Mouse (Mus musculus) thymus, adult 18-20 months (tissue): ENCODE results near the gene Armc5.

ENCODE experiments used
- DNase-seq, 2 experiments: peaks; one replicate each; pipeline ENCODE4 v3.0.0; 2022; ENCODE audit warnings: mixed read lengths in 2 of 2

Armc5 gene

DNA sequence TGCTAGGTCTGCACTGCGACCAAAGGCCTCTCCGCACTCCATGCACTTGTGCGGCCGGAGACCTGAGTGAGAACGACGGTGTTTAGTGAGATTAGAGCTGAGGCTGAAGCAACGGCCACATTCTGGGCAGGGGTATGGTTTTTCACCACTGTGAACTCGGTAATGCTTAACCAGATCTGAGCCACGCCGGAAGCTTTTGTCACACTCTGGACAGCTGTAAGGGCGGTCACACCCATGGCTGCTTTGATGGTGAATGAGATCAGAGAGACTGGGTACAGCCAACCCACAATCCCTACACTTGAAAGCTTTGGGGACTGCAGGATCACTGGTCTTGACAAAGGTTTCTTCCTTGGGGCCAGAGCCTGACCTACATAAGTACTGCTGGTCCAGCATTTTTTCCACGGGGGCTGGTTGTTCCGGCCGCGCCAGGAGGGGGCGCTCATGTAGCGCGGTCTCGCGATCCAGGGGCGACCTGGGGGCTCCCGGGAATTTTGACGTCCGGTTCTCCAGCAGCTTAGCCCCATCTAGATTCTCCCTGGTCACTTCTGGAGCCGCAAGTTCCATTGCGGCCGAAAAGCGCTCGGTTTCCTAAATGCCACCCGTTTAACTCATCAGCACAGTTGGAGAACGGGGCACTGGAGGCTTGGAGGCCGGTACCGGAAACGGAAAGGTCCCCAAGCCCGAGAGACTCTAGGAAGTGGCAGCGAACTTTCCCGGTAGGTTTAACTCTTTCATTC lies at the start of gene Armc5:
Gene Armc5 (plus strand): TSS at position 487 of the 737 bp plus-strand sequence.
- peak; percentile 69 to 75 for DNase-seq

DNA sequence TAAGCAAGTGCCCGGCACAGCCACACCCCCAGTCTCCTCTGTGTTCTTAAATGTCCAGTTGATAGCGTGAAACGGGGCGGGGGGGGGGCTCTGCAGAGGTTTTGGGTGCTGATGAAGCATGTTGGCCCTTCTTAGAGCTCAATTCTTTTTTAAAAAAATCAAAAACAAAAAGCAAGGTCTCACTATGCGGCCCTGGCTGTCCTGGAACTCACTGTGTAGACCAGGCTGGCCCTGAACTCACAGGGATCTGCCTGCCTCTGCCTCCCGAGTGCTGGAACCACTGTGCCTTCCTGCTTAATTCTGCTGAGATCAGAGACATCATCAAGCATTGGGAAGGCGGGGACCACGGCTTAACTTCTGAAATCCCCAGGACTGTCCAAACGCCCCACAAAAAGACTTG lies 35.5 kb upstream of the Armc5 start:
- no peak for DNase-seq

DNA sequence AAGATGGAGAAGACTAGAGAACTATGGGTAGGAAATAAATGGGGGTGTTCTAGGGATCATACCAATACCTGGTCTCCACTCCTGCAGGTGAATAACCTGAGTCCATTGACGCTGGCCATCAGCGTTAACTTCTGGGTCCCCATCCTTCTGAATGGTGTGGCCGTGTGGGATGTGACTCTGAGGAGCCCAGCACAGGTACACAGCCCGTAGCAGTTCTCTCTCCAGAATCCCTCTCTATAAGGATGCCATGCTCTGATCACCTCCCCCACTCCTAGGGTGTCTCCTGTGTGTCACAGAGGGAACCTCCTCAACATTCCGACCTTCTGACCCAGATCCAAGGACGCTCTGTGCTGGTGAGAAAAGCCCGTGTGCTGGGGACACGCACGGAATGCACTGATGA lies 34.1 kb upstream of the Armc5 start:
- DNase-seq = no peak

DNA sequence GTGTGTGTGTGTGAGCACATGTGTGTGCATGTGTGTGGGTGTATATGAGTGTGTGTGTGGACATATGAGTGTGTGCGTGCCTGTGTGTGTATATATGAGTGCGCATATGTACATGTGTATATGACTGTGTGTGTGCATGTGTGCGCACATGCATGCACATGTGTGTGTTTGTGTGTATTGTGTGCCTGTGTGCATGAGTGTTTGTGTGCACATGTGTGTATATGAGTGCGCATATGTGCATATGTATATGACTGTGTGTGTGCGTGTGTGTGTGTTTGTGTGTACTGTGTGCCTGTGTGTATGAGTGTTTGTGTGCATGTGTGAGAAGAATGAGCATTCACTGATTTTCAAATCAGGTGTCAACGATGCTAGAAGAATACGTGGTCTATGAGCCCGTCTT lies 33.0 kb upstream of the Armc5 start:
- no peak for DNase-seq

DNA sequence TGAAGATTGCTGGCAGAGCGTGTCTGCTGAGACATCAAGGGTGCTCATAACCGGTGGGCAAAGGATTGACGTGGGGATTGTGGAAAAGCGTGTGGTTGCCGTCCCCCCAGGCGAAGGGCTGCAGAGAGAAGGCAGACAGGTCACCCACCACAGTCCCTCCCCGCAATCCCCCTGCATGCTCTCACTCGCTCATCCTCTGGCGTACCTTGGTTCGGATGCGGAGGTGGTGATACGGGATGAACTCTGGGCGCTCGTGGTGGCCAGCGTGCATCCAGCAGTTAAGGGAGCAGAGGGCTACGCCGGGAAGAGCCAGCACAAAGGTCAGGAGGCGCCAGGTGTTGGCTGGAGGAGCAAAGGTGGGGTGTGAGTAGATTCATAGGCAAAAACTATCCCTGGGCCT lies 31.4 kb upstream of the Armc5 start:
- DNase-seq = no peak

DNA sequence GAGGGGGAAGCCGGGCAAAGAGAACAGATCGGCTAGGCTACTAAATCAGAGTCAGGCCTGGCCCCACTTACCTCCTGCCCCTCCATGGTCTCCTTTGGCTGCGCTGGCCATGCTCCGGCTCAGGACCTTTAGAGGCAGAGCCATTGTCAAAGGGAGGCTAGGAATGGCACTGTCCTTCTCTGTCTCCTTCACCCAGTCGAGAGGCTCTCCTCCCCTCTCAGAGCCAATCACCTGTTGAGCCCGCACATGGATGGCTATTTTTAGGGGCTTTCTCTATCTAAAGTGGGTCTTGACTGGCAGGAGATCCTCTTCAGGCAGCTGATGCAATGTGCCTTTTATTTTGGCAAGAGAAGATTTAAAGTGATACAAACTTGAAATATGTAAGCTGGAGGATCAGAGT lies 31.0 kb upstream of the Armc5 start, which contains the start of gene Cox6a2:
Gene Cox6a2 (minus strand): TSS at position 236 of the 400 bp plus-strand sequence.
- no peak for DNase-seq

DNA sequence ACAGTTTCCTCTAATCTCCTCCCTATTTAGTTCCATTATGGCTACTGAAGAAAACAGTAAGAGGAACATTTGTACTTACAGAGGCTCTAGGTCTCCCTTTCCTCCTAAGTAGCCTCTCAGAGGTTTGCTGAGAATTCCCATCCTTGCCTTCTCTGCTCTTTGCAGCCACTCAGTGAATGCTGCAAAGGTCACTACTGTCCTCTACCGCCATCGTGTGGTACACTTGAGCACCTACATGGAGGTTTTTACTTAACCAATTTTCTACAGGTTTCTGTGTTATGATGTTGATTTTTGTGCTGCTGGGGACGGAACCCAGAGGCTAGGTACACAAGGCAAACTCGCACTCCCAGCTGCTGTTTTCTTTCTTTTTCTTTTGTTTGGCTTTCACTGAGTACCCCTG lies 29.0 kb upstream of the Armc5 start:
- peak; percentile 8 to 21 for DNase-seq

DNA sequence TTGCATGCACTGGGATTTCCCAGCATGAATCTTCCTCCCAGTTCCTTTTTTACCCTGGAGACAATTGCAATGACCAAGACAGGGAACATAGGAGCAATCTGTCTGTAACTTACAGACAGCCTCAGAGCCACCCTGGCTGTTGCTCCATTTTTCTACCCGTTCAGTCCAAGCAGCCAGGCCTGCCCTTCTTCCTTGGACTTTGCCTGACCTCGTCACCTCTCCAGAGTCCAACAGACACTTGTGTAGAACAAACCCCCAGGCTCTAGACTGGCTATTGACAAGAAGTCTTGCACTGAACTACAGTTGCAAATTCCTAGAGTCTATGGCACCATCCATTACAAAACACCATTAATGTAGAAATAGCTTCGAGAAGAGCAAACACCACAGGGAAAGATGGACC lies 27.3 kb upstream of the Armc5 start:
- no peak for DNase-seq

DNA sequence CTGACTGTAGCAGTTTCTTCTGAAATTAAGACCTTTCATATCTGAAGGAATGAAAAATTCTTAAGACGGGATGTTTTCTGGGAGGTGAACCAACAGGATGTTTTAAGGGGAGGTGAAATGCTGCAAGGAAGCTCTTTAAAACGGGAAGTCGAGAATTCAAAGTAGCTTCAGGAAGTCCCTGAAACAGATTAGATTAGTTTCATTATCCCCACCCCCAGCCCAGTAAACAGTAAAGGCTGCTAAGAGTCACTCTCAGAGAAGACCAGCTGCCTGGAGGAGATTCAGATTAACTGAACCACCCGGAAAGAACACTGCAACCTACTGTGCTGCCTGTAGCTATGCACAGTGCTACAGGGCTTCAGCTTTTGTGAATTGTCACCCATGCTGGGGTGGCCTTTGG lies 17.2 kb upstream of the Armc5 start:
- no peak for DNase-seq

DNA sequence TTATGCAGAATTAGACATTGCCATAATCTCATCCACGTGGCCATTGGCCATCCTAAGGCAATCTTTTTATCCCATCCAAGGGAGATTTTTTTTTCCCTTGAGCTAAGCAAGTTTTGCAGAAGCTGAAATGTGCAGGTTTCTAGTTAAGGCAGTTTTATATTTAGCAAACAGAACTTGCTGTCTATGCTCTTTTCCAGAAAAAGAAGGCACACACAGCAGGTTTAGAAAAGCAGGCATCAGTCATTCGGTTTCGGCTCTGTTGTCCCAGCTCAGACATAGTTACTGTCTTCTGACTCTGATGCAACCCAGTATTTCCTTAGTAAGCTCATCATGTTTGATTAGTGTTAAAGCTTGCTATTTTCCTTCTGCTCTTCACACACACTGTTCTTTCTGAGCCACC lies 16.2 kb upstream of the Armc5 start:
- DNase-seq = no peak

DNA sequence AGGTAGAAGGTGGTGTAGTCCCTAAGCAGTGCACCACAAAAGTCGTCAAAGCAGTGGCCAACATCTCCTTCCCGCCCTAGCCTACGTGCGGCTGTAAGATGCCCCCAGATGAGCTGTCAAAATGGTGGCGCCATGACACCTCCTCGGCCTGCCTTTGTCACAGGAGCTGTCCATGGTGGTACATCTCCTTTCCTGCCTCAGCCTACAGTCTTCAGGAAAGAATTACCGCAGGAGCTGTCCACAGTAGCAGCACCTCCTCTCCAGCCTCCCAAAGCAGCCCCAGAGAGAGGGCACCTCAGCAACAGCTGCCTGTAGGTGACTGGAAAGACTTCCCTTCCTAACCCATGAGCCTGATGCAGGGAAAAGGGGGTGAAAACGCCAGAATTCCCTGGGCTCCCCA lies 5.4 kb upstream of the Armc5 start:
- no peak for DNase-seq

DNA sequence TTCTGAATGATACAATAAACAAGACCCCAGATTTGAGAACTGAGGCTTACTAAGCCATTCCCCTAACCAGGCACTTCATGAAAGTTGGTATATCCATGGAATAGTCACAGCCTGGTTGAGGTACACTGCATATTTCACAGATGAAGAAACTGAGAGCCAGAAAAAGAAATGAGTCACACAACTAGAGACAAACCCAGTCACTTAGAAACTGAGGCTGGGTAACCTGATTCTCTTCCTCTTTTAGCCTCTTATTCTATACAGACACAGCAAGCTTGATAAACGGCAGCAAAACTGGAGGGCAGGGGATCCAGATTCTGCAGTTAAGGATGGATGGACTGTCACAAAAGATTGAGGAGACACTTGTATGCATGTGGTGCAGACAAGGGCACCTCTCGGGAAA lies 2.3 kb upstream of the Armc5 start:
- no peak for DNase-seq

DNA sequence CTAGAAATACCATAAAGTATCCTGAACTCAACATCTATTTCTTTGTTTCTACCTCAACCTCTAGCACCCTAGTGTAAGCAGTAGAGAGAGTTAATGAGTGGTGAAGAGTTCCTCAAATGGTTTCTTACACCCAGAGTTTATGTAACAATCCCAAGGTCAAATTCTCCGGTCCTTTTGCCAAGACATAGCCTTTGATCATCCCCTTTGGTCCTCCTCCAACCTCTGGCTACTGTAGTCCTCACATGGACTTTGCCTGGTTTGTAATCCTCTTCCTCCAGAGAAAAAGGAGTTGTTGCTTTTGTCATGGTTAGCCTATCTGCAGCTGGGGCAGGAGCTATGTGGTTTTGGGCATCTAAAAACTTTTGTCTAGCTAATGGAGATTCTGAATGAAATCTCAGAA lies 1.7 kb upstream of the Armc5 start:
- DNase-seq = no peak

DNA sequence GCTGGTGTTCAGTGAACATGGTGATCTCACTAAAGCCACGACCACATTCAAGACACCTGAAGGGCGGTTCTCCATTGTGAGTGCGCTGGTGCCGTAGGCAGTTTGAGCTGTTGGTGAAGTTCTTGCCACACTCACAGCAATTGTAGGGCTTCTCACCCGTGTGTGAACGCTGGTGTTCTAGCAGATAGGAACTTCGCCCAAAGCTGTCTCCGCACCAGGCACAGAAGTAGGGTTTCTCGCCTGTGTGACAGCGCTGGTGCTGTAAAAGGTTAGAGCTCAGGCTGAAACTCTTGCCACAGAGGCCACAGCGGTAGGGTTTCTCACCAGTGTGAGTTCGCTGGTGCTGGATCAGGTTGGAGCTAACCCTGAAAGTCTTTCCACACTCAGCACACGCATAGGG lies 716 bp upstream of the Armc5 start:
- DNase-seq = no peak

DNA sequence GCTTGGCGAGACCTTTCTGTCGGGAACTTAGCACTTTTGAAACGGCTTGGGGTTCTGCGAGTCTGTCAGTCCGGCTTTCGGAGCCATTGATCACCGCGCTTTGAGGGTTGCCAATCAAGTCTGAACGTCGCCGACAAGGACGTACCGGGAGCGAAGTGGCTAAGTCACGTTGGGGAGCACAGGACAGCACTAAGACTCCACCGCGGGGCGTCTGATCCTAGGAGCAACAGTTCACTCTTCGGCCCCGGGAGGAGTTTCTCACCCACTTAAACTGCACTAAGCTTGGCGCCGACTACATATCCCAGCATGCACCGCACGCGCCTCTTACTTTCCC lies 418 bp downstream of the Armc5 start:
- DNase-seq = no peak

DNA sequence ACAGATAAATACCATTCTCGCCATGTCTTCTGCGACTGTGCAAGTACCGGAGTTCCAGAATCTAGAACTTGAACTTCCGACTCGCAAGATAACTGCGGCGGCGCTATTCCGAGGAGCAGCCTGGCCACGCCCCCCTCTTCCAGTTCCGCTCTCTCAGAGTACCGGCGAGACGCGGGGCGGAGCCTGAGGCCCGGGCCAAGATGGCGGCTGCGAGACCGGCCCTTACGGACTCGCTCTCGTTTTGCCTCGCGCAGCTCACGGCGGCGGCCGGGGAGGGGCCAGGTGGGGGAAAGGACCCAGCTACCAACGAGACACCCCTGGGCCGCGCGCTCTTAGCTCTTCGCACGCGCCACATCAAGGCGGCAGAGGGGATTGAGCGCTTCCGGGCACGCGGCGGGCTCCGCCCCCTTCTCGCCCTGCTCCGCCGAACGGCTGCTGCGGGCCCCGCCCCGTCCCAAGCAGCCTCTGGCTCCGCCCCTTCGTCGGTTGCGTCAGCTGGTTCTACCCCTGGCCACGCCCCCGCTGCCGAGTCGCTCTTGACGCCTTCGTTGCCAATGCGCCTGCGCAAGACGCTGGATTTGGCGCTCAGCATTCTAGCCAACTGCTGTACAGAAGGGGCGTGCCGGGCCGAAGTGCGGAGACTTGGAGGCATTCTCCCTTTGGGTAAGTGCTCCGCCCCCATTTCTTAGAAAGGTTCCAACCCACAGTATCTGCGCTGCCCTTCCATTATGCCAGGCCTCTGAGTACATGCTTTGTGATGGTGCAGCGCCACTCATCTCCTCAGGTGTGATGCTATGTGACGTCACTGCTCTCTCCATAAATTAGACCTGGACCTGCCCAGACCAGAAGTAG lies 1.0 kb downstream of the Armc5 start, which contains the start of gene 9130023H24Rik:
Gene 9130023H24Rik (minus strand): TSS at position 105 of the 852 bp plus-strand sequence.
- DNase-seq = peak; percentile 99 to 100

DNA sequence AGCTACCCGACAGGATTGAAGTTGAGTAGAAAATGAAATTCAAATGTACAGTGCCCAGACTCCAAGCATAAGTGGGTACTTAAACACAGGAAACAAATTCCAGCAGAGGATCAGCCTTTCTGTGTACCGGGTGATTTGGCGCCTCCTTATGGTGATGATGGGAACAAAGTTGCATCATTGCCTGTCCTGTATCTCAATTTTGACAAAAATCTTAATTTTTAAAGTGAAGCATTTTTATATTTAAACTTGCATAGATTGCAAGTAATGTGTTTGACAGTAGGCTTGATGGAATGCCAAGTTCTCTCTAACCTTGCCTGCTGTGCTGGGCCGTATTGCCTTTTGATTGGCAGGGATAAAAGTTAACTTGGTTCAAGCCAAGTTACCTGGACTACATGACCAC lies 1.8 kb downstream of the Armc5 start:
- DNase-seq = no peak

DNA sequence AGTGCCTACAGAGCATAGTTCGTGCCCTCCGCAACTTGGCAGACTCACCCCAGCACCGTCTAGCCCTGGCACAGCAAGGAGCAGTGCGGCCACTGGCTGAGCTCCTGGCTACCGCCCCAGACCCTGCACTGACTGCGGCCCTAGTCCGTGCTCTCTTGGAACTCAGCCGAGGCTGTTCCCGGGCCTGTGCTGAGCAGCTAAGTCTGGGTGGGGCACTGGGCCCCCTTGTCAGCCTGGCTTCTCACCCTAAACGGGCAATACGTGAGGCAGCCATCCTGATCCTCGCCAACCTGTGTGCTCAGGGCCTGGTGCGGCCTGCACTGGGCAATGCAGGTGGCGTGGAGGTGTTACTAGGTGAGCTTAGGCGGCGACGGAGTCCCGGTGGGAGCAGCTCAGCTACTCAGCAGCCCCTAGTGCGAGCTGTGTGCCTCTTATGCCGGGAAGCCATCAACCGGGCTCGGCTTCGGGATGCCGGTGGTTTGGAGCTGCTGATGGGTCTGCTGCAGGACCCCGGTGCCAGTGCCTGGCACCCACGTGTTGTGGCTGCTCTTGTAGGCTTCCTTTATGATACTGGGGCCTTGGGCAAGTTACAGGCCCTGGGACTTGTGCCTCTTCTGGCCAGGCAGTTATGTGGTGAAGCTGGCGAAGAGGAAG lies 3.1 kb downstream of the Armc5 start:
- peak in 1 of 2 experiments; percentile 9 for DNase-seq

DNA sequence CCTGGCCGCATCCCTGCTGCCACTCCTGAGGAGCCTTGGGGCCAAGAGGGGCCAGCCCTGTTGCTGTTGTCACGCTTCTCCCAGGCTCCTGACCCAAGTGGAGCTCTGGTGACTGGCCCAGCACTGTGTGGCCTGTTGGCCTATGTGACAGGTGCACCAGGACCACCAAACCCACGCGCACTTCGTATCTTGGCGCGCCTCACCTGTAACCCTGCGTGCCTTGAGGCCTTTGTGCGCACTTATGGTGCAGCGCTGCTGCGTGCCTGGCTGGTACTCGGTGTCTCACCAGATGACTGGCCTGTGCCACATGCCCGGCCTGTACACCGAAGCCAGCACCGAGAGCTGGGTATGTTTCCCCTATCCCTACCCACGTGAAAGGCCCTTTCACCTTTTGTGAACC lies 5.2 kb downstream of the Armc5 start:
- DNase-seq = no peak

DNA sequence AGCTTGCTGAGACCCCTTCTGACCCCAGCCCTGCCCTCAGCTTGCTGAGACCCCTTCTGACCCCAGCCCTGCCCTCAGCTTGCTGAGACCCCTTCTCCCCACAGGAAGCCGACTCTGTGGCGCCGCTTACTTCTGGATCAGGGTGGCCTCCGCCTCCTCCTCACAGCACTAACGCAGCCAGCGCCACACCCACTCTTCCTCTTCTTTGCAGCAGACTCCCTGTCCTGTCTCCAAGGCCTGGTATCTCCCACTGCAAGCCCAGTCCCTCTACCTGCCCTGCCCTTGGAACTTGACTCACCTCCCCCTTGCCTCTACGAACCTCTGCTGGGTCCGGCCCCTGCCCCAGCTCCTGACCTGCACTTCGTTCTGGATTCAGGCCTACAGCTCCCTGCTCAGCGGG lies 6.8 kb downstream of the Armc5 start:
- DNase-seq = no peak

DNA sequence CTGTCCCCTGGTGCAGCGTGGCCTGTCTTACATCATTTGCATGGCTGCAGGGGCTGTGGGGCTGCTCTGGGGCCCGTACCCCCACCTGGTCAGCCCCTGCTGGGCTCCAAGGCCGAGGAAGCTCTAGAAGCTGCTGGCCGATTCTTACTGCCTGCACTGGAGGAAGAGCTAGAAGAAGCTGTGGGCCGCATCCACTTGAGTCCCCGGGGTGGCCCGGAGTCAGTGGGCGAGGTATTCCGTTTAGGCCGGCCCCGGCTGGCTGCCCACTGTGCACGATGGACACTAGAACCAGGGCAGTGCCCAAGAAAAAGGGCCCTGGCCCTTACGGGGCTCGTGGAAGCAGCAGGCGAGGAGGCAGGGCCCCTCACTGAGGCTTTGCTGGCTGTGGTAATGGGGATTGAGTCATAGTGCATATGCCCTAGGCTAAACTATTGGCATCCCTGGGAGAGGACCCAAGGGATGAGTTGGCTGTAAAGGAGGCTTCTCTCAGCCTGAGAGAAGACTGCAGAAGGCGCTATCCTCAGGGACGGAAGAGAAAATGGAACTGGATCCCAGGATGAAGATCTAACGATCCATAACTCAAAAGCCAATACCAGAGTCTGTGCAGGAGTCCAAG lies 7.4 kb downstream of the Armc5 start:
- no peak for DNase-seq

DNA sequence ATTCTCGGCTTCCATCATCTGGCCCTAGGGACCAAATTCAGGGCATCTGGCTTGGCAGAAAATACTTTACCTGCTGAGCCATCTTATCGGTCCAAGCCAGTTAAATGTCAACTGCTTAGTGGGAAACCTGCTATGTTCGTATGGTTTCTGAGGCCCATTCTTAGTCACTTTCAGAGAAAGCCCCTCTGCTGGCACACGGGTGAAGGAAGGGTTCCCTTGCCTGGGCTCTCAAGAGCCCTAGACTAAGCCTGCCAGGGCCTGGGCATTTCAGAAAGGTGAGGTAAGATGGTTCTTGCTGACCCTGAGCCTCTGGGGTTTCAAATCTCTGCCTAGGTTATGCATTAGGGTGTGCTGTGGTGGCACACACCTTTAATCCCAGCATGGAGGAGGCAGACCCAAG lies 8.4 kb downstream of the Armc5 start:
- no peak for DNase-seq
